Mouse (Mus musculus) WW6 (cell line): ENCODE data around the gene Ankrd36.
"Not testable (repeated sequence)": the region's sequence is repeated elsewhere in the genome, so short reads cannot be mapped to it uniquely, and the experiment has no call there.

Source experiments
- DNase-seq: peaks from one replicate; pipeline ENCODE4 v3.0.0-alpha.2; 2013; ENCODE audit warnings: low read depth, low spot score

Gene Ankrd36

DNA sequence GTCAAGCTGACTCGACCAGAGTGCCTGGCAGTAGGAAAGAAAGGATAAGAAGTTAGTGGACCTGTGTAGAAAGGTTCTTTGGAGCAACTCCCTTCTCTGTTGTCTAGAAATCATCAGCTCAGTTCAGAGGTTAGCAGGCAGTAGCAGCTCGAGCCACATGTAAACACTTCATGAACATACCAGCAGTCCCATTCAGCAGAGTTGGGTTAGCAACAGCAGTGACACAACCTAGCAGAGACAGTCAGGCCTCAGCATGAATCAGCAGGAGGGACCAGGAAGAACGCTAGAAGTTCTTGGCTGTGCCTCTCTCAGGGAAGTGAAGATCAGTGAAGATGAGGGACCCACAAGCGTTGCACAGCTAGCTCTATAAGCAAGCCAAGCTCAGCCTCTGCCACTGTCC lies 24.0 kb upstream of the Ankrd36 start:
- DNase-seq, result no peak

DNA sequence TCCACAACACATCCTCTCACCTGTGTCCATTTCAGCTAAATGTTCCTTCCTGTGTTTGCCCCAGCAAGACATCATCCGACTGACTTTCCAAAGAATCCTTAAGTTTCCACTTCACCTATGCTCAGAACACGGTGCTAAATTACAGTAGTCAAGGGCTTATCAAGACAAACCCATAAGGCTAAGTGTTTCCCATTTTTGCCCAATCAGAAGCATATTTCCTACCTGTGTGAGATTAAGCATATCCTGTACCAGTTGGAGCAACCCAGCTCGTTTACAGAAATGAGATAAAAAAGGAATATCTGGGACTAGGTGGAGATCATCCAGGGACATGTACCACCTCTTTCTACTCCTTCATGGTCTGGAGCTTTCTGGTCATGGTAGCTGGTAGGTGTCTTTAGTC lies 22.8 kb upstream of the Ankrd36 start:
- DNase-seq, result no peak

DNA sequence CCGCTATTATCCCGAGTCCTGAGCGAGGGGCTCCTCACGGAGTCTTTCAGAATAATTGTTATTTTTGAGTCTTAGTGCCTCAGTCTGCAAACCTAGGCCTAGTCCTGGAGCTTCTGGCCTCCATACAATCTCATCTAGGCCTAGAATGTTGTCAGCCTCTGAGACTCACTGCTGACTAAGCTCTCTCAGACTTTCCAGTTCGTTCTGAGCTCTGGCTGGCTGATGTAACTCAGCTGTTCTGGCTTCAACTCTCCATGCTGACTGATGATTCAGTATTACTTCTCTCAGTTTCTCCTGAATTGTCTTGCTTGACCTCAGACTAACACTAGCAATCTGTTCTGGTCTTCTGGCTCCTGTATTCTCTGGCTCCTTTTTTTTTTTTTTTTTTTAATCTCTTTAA lies 18.1 kb upstream of the Ankrd36 start:
- DNase-seq, result no peak

DNA sequence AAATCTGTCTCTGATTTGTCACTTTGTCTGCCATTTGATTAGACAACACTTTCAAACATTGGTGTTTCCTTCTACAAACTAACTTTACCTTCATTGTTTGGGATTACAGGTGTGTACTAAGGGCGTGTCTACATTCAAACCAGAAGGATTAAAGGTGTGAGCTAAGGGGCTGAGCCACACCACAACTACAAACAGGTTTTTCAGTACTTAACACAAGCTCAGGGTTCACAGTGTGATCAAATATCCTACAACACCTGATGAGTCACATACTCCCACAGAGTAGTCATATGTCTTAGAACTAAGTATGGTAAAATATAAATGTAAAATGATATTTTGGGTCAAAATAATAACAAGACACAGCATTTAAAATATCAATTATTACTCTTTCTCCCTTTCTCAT lies 17.6 kb upstream of the Ankrd36 start:
- DNase-seq, result no peak

DNA sequence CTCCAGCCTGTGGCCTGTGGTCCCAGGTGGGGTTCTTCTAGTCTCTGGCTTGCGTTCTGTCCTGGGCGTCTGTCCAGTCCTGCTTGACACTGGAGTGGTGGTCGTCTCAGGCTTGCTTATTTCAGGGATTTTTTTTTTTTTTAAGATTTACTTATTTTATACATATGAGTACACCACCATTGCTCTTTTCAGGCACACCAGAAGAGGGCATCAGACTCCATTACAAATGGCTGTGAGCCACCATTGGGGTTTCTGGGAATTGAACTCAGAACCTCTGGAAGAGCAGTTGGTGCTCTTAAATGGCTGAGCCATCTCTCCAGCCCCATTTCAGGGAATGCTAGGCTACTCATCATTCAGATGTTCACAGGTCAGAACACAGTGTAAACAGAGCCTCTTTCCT lies 9.2 kb upstream of the Ankrd36 start:
- DNase-seq, result no peak

DNA sequence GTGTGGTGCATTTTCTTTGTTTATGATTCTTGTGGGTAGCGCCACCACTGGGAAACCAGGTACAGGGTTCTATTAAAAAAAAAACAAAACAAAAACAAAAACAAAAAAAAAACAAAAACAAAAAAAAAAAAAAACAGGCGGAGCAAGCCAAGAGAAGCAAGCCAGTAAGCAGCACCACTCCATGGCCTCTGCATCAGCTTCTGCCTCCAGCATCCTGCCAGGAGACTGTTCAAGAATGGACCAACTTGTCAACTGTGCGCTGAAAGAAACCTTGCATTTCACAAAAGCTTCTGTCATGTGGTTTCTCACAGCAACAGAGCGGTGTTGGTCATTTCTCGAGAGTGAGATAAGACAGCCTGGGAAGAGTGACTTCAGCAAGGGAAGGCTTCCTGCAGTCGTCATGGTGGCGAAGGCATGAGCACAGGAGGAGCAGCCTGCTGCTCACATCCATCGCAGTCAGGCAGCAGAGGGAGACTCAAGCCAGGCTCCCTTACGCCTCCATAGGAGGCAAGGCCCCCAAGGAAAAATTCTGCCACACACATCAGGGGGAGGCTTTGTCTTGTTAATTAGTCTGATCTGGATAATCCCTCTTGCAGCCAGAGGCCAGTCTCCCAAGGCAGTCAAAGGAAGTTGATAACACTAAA lies 6.7 kb upstream of the Ankrd36 start:
- peak; percentile 60 for DNase-seq

DNA sequence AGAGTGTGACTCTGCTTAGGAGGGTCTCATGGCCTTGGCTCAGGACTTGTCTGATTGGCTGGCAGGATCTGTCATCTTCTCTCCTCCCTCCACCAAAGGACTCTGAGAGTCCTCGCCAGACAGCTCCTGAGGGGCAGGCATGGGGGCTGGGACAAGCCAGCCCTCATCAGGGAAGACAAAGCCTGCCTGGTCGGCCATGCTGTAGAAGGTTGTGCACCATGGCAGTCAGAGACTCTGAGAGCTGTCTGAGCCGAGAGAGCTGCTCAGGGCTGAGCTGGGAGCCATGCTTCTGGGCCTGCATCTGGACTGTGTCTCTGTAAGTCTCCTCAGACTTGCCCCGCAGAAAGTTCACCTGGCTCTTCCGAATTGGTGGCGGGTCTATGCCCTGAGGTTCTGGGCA lies 5.6 kb upstream of the Ankrd36 start:
- no peak for DNase-seq

DNA sequence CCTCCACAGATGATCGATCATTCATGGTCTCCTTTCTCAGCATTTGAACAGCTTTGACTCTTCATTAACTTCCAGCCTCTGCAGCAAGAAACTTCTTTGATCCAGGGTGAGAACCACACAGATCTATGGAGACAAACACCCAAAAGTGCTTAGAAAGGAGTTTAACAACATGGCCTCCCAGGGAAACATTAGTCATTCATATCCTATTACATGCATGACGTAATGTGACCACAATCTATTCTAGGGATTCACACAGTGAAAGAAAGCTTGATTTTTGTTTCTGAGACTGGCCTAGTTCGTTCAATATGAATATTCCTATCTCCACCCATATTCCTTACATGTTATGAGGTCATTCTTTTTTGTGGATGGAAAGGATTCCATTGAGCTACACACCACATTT lies 3.9 kb upstream of the Ankrd36 start:
- DNase-seq, result no peak

DNA sequence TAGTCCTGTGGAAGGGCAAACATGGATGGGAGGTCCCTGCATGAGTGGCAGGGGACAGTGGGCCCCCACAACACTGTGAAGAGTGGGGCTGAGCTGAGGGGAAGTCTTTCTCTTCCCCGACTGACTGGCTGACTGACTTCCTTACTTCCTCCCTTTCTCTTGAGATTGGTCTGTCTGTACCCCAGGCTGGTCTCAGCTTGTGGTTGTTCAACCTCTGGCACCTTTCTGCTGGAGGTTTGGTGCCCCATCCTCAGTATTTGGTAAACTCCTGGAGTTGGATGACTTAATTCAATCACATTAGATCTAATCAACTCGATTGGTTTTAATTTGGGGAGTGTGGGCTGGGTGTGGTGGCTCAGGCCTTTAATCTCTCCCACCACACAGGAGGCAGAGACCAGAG lies 3.0 kb upstream of the Ankrd36 start:
- DNase-seq, result no peak

DNA sequence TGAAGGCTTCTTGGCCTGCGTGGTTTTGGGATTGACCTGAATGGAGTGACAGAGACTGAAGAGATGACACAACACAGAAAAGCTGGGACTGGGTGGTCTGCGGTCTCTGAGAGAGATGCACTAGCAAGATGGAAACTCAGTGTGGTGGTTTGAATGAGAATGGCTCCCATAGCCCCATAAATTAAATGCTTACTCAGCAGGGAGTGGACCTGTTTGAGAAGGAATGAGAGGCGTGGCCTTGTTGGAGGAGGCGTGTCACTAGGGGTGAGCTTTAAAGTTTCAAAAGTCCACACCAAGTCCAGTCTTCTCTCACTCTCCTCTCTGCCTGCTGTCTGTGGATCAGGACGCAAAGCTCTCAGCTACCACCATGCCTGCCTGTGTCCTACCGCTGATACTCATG lies 1.8 kb upstream of the Ankrd36 start:
- DNase-seq, result no peak

DNA sequence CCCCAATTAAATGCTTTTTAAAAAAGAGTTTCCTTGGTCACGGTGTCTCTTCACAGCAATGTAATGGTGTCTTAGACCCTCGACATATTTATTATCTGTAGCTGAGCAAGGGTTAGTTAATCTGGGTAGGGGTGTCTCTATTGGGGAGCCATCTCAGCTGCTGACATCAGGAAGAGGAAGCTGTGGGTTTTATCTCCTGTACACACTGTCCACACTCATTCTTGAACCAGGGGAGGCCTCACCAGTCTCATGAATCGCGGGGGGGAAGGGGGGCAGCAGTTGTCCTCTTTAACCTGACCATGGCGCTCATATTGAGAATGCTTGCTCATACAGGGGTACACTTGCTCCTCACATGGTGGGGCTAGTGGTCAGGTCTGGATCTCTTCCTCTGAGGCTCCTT lies 1.4 kb upstream of the Ankrd36 start:
- no peak for DNase-seq

DNA sequence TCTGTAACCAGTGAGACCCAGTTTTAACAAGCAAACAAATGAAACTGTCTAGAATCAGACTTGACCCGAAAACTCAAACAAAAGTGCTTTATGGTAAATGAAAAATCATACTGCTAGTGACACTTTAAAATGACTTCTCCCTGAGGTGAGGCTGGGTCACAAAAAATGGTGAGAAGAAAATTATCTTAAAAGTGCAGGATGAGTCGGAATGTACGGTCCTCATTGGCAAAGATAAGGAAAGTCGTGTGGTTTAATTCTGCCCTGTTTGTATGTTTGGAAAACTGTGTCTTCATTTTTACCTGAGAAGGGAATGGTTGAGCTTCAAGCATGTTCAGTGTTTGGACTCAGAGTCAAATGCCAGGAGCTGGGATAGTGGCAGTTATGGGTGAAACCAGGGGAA lies 2.4 kb downstream of the Ankrd36 start:
- no peak for DNase-seq

DNA sequence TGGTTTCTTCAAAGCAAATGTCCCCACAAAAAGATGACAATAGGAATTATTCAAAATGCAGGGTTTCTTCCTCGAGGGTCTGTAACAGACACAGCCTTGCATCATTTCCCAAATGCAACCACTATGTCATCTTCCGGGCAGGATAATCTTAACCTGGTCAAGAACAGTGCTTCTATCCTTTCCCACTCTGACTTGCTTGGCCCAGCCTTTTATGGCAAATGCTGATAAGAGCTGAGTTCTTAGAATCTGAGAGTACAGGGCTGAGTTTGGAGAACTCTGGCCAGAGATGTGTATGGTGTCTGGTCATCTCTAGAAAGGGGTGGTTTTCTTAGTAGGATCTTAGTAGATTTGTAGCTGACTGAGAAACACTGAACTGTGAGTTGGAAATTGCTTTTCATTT lies 4.3 kb downstream of the Ankrd36 start:
- no peak for DNase-seq

DNA sequence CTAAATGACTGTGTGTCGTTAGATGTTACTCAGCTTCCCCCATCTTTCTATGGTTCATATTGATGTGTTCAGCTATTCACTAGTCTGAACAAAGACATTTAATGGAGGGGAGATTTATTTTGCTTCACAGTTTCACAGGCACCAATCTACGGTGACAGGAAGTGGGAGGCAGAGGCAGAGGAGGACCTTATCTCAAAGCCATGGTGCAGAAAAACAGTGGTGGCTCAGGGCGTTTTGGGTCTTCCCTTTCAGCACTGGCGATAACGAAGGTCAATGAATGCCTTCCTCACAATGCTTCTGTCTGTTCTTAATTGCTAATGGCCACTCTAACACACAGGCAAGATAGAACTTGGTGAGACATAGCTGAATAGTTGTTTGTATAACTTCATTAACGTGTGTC lies 5.6 kb downstream of the Ankrd36 start:
- DNase-seq, result no peak

DNA sequence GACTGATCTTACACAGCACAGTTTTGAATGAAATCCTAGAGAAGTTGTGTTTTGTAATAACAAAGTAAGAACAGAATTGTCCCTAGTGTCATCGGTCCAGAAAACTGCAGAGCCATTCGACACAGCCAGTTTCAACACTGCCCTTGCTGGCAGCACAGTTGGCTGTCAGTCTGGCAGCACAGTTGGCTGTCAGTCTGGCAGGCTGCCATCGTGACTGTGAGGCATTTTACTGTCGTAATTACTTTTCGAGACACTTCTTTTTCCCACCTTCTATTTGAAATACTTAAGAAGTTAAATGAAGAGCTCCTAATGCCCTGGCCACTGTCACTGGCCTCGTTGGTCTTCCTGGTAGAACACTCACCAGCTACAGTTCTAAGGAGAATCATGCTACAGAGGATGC lies 22.9 kb downstream of the Ankrd36 start:
- DNase-seq, result no peak

DNA sequence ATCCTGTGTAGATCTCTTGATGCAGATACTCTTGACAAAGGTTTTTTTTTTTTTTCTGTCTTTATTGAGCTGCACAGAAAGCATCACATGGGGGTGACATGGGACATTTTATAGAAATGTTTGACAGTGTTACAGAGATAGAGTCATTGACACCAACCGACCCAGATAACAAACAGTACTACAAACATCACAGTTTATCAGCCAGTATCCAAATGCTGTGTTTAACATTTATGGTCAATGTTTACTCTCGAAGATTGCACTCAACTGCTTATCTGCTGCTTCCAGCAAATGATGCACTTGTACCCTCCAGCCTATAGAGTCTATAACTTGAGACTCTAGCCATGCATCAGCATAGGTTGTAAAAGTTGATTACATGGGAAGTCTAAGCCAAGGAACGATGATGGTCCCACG lies 25.9 kb downstream of the Ankrd36 start:
- DNase-seq, result no peak

DNA sequence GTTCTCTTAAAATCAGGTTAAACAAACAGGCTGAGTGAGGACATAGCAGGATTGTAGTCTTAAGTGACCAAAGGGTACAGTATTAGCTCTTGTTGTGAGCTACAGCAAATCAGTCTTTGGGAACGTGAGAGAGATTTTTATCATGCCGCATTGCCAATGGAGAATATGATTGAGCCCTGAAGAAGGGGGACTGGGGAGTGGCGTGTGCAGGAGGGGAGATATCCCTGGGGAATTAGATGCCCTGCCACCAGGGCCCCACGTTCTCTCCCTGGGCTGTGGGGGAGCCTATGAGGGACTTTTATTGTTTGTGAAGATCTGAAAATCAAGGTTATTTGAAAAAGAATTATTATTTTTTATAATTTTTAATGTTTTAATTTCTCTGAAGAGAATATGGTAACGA lies 26.3 kb downstream of the Ankrd36 start:
- no peak for DNase-seq

DNA sequence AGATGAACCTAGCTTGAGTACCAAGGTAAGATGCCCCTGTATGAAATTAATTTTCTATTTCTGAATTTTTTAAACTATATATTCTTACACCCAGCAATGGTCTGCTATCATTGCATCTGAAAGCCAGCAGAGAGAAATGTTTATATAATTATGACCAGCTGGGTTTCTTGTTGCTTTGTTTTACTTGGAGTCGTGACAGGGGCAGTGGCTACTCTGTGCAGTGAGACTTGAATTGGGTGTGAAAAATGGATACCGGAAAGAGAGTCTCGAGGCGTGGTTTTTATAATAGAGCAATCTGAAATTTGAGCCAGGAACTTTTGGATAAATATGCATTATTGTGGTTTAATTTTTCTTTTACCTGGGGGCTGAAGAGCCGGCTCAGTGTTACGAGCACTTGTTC lies 27.3 kb downstream of the Ankrd36 start:
- no peak for DNase-seq

DNA sequence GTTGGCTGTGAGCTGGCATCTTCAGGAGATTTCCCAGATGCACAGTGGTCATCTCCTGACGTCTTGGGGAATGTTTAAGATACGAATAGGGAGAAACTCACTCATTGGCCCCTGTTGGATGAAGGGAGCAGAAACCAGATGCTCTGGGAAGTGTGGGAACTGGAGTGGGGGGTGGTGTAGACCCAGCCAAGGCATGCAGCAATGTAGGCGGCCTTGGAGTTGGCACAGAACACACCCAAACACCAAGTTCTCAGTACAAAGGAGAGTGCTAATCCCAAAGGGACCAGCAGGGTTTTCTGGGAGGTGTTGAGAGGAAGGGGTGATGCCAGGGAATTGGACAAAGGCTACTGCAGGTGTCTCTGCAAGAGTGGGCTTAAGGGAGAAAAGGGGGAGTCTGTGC lies 35.9 kb downstream of the Ankrd36 start:
- no peak for DNase-seq

DNA sequence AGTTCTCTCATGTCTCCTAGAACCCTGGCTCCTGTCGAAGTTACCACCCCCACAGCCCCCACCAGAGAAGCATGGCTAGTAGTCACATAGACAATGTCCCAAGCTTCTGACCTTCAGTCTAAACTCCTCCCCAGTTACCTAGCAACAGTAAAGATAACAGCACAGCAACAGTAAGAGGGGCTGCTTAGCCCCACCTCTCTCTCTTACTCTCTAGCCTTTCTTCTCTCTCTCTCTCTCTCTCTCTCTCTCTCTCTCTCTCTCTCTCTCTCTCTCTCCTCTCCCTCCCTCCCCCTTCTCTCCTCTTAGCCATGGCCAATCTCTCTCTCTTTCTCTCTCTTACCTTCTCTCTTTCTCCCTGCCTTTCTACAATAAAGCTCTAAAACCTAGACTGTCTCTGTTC lies 42.4 kb downstream of the Ankrd36 start:
- not testable (repeated sequence) for DNase-seq

DNA sequence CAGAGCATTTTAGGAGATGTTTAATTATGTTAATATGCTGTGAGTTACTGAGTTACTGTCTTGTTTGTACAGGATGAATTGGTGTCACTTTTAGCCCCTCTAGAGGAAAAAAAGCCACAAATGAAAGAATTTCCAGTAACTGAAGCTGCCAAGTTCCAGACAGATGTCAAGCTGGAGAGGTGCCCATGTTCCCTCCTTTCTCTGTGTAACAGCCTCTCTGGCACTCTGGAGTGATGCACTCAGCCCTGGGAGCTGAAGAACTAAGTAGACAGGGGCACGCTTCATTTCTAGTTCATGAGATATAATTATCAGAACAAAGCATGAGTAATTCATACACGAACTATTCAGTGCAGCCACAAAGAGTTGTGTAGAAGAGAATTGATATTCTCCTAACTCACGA lies 45.0 kb downstream of the Ankrd36 start:
- DNase-seq, result no peak

DNA sequence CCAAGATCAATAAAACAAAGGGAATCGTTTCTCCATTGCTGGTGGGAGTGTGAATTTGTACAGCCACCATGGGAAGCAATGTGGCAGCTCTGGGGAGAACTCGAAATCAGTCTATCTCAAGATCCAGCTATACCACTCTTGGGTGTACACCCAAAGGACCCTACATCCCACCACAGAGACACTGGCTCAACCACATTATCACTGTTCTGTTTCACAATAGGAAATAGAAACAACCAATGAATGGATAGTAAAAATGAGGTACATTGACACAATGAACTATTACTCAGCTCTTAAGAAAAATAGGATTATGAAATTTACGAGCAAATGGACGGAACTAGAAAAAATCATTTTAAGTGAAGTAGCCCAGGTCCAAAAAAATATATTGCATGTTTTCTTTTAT lies 55.6 kb downstream of the Ankrd36 start:
- no peak for DNase-seq

DNA sequence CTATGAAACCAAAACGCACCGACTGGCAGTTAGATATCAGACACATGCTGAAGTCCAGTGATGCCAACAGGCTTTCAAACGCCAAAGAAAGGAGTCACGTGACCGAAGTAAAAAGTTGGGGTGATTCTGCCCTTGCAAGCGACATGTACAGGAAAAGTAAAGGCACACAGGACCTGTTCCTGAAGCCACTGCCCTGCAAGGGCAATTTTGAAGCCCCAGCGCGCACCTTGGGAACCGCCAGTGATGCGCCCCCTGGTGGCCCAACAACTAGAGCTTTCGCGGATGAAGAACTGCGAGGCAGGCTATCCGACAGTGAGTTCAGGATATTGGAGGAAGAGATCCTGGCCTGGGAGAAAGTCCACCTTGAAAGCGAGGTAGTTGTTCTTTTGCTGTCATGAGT lies 59.5 kb downstream of the Ankrd36 start:
- peak; percentile 55 for DNase-seq

DNA sequence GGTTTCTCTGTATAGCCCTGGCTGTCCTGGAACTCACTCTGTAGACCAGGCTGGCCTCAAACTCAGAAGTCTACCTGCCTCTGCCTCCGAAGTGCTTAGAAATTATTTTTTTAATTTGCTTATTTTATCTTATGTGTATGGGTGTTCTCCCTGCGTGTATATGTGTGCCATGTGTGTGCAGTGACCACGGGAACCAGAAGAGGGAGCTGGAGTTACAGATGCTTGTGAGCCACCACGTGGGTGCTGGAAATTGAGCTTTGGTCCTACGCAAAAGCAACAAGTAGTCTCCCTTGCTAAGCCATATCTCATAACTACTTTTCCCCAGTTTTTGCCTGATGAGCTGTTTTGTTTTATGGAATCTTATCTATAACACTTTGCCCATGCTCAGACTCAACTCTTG lies 73.6 kb downstream of the Ankrd36 start:
- DNase-seq, result no peak
